Mouse (Mus musculus) embryo, embryonic 11 days (tissue): ENCODE results near the gene Pbx2.

Experiments used
- DNase-seq: peaks from one replicate; pipeline ENCODE4 v3.0.0-alpha.2; 2015

Pbx2 gene

DNA sequence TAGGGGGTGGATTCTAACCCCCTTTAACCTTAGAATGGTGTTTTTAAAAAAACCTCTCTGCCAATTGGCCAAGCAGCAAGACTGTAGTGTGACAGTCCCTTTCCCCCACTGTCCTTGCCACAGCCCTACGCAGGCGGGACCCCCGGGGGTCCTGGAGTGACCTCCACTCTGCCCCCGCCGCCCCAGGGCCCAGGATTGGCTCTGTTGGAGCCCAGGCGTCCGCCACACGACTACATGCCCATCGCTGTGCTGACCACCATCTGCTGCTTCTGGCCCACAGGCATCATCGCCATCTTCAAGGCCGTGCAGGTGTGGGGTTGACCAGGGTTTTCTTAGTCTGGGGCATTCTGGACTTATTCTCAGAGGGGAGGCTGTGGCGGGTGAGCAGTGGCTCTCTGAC, 40.6 kb downstream of the Pbx2 start:
- DNase-seq: no peak

DNA sequence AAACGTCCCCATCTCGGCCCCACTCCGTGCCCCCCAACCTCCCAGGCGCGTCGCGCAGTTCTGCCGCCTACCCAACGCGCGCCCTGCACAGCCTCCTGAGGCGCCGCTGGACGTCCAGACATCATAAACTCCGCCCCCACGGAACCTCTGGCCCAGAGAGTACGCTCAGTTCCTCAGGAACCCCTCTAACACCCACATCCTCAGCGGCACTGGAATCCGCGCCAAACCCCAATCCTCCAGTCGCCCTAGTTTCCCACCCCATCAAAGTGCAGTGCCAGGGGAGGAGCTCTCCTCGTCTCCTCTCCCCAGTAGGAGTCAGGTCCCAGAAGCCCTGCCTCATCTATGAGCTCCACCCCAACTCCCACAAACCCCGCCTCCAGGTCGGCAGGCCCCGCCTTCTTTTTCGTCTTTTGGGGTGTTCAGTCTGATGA, 41.2 kb downstream of the Pbx2 start:
- DNase-seq: peak; percentile 63

DNA sequence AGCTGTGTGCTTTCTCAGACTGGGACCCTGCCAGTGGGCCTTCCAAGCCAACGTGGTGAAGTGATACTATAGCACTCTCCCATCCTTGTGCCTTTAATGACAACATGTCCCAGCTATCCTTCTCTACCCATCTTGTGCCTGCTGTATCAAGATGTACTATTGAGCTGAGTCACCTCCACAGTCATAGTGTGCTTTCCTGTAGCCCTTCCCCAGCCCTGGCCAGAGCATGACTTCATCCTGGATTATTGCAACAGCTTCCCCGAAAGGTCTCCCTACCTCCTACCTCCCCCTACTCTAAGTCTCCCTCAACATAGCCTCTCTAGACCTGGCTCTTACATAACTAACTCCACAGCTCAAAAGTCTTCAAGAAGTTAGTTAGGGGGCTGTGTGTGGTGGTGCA, 44.6 kb downstream of the Pbx2 start:
- DNase-seq: no peak

DNA sequence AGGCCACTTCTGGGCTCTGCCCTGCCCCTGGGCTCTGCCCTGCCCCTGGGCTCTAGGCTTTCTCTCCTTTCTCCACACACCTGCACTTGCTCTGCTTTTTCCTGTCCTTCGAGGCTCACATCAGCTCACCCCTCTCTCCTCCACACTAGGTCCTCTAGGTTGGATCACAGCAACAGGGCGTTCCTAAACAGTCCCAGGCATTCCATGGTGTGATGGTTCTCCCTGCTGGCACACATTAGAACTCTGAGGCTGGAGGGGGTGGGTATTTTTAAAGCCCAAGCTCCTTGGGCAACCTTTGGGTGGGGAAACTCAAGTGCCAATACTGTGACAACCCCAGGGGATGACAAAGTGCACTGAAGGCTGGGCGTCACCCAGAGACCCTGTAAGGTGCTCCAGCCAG, 46.4 kb downstream of the Pbx2 start:
- no peak for DNase-seq

DNA sequence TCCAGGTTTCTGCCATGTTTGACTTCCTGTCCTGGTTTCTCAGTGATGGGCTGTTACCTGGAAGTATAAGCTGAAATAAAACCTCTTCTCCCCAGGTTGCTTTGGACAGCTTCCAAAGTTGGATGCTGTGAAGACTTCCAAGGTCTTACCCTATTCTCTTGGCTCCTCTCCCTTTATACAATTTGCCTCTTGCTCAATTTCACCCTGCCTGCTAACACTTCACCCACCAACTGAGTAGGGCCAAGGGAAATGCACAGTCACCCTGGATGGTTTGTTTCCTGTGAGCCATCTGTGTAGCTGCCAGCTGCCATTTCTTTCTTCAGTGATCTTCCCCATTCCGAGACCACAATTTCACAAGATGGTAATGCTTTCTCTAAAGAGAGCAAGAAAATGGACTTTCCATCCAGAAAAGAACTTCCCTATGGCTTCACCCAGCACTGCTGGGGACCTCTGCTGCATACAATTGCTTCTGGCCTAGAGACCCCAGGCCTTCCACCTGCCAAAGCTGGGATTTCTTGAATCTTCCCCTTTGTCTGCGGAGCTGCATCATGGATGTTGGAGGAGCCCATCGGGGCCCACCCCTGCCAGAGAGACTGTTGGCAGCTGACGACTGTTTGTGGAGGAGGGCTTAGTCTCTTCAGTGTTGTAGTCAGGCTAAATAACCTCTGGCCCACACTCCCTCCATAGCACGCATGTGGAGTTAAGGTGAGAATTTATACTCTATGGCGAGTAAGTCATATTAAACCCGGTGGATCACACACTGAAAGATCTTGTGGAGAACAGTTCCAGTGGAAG, 48.6 kb downstream of the Pbx2 start:
- DNase-seq: no peak

DNA sequence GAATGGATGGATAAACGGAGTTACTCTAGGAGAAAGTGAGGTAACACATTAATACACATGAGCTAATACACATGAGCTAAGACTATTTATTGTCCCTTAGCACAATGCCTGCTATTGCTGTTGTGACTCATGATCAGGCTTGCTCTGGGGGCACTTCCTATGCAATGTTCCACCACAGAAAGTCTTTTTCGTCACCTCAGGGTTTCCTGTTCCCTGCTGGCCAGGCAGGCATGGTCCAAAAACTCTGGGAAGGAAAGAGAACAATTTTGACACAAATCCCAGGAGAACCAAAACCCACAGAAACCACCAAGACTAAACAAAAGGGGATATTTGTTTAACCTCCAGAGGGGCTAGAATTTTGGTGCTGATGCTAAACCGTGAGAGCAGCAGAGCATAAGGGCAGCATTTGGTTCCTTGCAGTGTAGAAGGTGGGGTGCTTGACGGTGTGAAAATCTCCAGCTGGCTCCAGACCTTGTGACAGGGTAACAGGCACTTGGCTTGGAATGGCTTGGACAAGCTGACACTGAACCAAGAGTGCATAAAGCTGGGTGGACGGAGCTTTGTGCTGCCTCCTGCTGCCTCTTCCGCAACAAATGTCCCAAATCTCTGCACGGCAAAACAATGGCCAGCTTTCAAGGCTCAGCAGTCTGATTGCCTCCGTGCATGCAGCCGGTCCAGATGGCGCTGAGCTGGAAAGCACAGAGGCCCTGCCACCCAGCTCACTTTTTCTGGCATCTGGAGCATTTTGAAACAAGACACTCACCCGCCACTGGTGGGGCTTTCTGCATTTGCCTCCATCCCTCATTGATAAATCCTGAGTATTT, 49.9 kb downstream of the Pbx2 start:
- DNase-seq: peak; percentile 74

DNA sequence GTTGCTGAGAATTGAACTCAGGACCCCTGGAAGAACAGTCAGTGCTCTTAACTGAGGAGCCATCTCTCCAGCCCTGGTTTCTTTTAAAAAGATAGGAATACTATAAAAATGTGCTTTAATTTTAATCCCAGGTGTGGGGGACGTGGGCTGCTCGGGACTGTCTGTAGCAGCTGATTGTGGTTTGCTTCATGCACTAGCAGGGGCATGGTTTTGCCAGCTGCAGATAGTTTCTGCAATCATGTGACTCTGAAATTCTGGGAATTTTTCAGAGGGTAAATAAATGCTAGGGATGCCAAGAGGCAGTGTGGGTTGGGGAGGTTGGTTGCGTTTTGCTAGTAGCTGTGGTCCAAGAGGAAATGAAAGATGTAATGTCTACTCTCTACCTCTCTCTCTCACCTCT, 50.9 kb downstream of the Pbx2 start:
- no peak for DNase-seq

DNA sequence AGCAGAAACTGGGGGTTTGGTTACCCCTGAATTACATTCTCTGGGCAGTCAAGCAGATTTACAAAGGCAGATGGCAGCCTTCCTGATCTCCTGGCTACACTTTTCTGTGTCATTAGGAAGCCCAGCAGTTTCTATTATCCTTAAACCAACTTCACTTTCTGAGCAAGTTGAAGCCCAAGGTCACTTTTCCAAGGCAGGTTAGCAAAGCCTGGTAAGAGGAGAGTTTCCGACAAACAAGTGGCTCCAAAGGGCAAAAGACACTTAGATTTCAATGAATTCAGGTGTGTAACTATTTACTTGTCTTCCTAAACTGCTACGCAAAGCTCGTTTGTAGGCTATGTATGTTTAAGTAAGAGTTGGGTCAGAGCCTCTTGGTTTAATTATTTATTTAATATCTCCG, 52.3 kb downstream of the Pbx2 start:
- no peak for DNase-seq

DNA sequence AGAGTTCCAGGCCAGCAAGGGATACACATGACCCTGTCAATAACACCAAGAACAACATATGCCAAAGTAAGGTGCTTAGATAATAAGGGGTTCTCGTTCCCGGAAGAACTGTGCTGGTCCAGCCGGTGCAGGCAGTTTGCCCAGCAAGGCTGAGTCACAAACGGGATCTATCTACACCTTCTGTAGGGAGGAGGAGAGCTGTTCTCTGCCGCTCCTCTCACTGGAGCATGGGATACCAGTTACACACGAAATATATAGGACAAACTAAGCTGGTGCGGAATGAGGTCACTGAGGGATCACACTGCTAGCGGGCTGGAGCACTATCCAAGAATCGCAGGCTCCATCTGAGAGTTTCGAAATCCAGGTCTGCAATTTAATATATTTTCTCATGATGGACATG, 52.9 kb downstream of the Pbx2 start:
- DNase-seq: no peak

DNA sequence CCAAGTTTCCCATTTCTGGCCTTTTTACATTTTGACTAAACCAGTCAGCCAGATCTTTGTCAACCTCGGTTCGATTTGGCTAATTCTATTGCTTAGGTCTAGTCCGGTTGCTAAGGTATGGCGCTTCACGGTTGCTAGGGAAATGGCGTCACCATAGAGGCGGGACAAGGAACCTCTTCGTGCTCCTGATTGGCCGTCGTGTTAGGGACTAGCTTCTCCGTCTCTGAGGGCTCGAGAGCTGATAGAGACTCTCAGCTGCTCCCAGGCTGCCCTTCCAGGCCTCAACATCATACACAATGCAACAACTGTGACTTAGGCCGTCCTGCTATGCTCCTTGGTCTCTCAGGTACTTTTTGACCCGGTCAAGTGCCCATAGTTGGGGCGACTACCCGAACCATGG, 53.5 kb downstream of the Pbx2 start, which contains the start of gene Fkbpl:
Fkbpl (plus strand) TSS at position 157 of the 400 bp plus-strand sequence.
- peak; percentile 97 for DNase-seq

DNA sequence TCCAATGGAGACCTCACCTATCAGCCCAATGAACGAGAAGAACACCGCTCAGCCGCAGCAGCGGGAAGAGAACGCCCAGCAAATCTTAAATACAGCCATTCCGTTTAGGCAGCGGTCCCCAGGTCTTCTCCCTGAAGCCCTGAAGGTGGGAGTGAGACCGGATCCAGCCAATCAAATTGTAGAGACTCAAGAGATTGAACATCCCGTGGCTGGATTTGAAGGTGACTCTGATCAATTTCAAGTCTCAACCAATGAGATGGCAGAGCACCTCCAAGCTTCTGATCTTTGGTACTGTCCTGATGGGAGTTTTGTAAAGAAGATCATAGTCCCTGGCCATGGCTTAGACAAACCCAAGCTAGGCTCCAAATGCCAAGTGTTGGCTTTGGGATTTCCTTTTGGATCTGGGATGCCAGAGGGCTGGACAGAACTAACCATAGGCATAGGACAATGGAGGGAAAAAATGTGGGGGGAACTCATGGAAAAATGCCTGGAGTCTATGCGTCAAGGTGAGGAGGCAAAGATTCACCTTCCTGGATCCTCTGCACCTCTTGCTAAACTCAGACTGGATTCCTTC, 54.3 kb downstream of the Pbx2 start:
- no peak for DNase-seq

DNA sequence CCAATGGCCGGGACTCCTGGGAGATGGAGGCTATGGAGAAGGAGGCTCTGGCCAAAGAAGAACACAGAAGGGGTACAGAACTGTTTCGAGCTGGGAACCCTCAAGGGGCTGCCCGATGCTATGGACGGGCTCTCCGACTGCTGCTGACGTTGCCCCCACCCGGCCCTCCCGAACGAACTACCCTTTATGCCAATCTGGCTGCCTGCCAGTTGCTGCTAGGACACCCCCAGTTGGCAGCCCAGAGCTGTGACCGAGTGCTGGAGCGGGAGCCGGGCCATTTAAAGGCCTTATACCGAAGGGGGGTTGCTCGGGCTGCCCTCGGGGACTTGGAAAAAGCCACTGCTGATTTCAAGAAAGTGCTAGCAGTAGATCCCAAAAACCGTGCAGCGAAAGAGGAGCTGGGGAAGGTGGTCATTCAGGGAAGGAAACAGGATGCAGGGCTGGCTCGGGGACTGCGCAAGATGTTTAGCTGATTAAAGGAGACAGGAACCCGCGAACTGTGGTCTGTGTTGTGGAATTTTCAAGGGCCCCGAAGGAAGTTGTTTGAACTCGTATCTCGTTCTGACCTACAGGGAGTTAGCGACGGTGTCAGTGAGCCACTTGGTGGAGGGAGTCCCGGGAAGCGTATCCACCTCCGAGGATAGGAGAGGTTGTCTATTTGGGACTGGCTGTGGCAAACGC, 54.9 kb downstream of the Pbx2 start:
- DNase-seq: no peak
